ENCODE assay signal across 8 mouse cellular contexts in genomic region chr11:59282933-59283332, GRCm38 (mm10). TPM values are rescaled to one million over a fixed set of nuclear protein-coding genes. Genes with fewer than 3 reads are reported as not detected.
DNase-seq lines count a peak whose midpoint lies in the region; ATAC-seq and TF ChIP-seq lines count a peak whose summit lies in the region.

No protein-coding gene starts in this region.

- DNase-seq in ovary, postnatal 14 days (ENCODE audit: low spot score) = peak; percentile 32
- no peak for DNase-seq in ovary, postnatal 36 days (ENCODE audit: low spot score)
- DNase-seq in cerebellum, adult 2 months = peak; percentile 82 to 90
- peak; percentile 55 for DNase-seq in lung, postnatal 25 days (ENCODE audit: low spot score)
- no peak for DNase-seq in layer of hippocampus, adult 9-11 months
- DNase-seq in frontal cortex, postnatal 36 days (ENCODE audit: low spot score in 2 of 2) = no peak

- H3K4me1 ChIP-seq in cerebellum, adult 2 months (ENCODE audit: control insufficient read depth, insufficient read depth, low read length) = peaks cover 14% of the 10 kb centered on the region
- H3K4me1 ChIP-seq in heart, embryonic 12.5 days (replicated peaks) = no peaks in the 10 kb centered on the region

- TF ChIP-seq POLR2A in cerebellum, adult 2 months (IDR thresholded peaks at IDR 0.05; ENCODE audit: borderline replicate concordance, insufficient read depth, low read length) = no peak

- no peak overlapping the region for H3K9ac ChIP-seq in heart, embryonic 12.5 days

- 6% methylated on average over 10 of the region's 10 CpGs for WGBS in cerebellum, adult 2 months
- 60% methylated on average over 10 of the region's 10 CpGs for WGBS in heart, embryonic 12.5 days

- no peak overlapping the region for H3K4me2 ChIP-seq in heart, embryonic 12.5 days

- H3K36me3 ChIP-seq in heart, embryonic 12.5 days = no peaks in the 10 kb centered on the region

- no peaks in the 10 kb centered on the region; the same call in 1 of the 2 replicates for H3K27me3 ChIP-seq in cerebellum, adult 2 months (ENCODE audit: control insufficient read depth, insufficient read depth, low read length)
- H3K27me3 ChIP-seq in heart, embryonic 12.5 days (replicated peaks) = peaks cover 96% of the 10 kb centered on the region

- no peak for TF ChIP-seq CTCF in cerebellum, adult 2 months (IDR thresholded peaks at IDR 0.05; ENCODE audit: borderline replicate concordance, insufficient read depth, low read depth, low read length)

- H3K27ac ChIP-seq in cerebellum, adult 2 months (ENCODE audit: insufficient read depth, low read length) = no peak overlapping the region
- no peak overlapping the region for H3K27ac ChIP-seq in heart, embryonic 12.5 days (ENCODE audit: poor library complexity, severe bottlenecking)

- ATAC-seq in heart, embryonic 12.5 days (ENCODE audit: insufficient number of reproducible peaks, low FRiP score) = 0 out of 2 replicates have a peak, but pooled peaks have one; percentile 6
- ATAC-seq in inflammation-experienced regulatory T-cells, adult 6 months = no peak

- H3K9me3 ChIP-seq in heart, embryonic 12.5 days (replicated peaks) = no peaks in the 10 kb centered on the region

- H3K4me3 ChIP-seq in cerebellum, adult 2 months (replicated peaks; ENCODE audit: insufficient read depth, low read depth, low read length) = no peak overlapping the region
- H3K4me3 ChIP-seq in heart, embryonic 12.5 days = no peak overlapping the region

RNA-seq across cellular contexts. Expression of gene Wnt3a, which starts 7.6 kb away (rescaled TPM):
- not detected in 2 replicates for polyA plus RNA-seq in cerebellum, adult 2 months (2012; rRNA removed)
- polyA plus RNA-seq in heart, embryonic 12.5 days (2016; fragmentation: Nextera tagmentation; extraction: Ambion mirVana) = 0.08 TPM in 1 of 2 replicates, not detected in the other
- polyA plus RNA-seq in inflammation-experienced regulatory T-cells, adult 6 months (2017; shearing (Covaris generic)) = under 1 TPM in 1 of 3 experiments, not detected in 2; 0.24 TPM

RNA-seq across cellular contexts. Expression of gene Wnt9a, which starts 23.8 kb away (rescaled TPM):
- polyA plus RNA-seq in cerebellum, adult 2 months (2012; rRNA removed) = 0.67 and 0.79 TPM in 2 replicates
- 4.5 and 5.0 TPM in 2 replicates for polyA plus RNA-seq in heart, embryonic 12.5 days (2016; fragmentation: Nextera tagmentation; extraction: Ambion mirVana)
- not detected for polyA plus RNA-seq in inflammation-experienced regulatory T-cells, adult 6 months (2017; shearing (Covaris generic))

RNA-seq across cellular contexts. Expression of gene Arf1, which starts 54.9 kb away (rescaled TPM):
- 514 and 515 TPM in 2 replicates for polyA plus RNA-seq in cerebellum, adult 2 months (2012; rRNA removed)
- 609 and 632 TPM in 2 replicates for polyA plus RNA-seq in heart, embryonic 12.5 days (2016; fragmentation: Nextera tagmentation; extraction: Ambion mirVana)
- polyA plus RNA-seq in inflammation-experienced regulatory T-cells, adult 6 months (2017; shearing (Covaris generic)) = 100 to 1,000 TPM; 339 to 371 (median 345) TPM

Comparison
In these comparisons a context has a peak if more than half of its experiments do, and no peak if none do; other contexts are left out.
1. DNase-seq: peak in ovary, postnatal 14 days (single experiment), cerebellum, adult 2 months (2 of 2) and lung, postnatal 25 days (single experiment); none in ovary, postnatal 36 days (single experiment), layer of hippocampus, adult 9-11 months (single experiment) and frontal cortex, postnatal 36 days (0 of 2).